Mouse (Mus musculus): ENCODE data around the gene B4galt5. TPM values are rescaled to one million over a fixed set of nuclear protein-coding genes. Genes with fewer than 3 reads are reported as not detected.

The B4galt5 gene
- total RNA-seq, 2 experiments from 2014 or later: 86.1 to 102 TPM

DNA sequence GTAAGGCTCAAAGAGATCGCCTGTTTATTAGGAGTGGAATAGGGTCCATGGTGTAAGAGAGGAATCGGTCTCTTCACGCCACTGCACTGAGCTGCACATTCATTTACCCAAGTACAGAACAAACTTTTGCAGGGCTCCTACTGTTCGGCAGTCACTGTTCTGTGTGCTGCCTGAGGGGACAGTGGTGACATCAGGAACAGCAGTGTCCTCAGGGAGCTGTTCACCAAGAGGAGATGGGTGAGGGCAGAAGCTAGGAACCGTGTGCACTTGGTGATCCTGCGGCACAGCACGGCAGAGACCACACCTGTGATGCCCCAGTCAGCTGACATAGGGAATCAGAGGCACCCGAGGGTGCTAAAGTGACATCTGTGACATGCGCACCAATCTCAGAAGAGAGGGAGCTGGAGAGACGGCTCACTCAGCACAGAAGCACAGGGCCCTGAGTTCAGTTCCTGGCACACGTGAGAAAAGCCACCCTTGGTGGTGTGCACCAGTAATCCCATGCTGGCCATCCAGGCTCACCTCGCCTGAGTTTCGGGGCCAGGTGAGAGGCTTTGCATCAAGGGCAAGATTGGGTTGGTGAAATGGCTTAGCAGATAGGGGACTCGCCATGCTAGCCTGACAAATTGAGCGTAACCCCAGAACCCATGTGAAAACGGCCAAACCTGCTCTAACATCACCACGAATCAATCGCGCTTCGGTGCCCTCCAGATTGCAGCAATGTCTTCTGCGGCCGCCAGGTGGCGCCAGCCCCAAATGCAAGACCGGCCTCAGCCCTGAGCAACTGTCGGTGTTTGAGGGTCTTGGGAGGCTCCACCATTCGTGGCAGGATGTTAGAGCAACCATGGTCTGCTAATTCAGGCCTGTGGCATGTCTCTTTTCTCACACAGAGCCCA, 68.6 kb downstream of the B4galt5 start:
- DNase-seq (ENCODE audit: low spot score in 2 of 2): peak; percentile 62 to 69

DNA sequence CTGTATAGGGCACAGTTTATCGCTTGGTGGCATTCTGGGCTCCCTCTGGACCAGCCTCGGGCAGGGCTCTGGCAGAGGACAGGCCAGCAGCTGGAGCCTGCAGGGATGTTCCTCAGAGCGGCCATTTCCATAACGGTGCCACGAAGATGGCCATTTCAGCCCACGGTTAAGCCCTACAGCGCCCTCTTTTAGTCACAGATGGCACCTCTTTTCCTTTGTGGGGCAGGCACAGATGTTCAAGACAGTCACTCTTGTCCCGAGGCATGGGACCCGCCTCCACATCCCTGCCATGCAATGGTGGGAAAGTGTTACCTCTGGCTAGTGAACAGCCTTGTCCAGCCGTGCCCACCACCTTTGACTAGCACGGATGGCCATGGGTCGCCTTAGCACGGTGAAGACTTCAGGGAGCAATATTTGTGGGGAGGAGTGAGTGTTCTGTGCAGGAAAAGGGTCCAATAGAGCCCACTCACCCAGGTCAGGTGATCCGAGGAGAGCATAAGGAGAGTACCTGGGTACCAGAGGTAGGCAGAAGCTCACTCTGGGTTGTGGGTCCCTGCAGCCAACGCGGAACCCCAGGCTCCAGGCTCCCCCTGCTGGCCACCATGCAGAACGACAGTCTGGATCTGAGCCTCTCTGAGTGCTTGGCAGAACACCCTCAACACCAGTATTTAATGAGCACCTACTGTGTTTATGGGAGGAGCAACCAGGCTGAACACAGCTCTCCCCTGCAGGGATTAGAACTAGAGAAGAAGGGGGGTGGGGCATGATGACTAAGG, 70.0 kb downstream of the B4galt5 start:
- peak in 1 of 2 experiments; percentile 3 for DNase-seq (ENCODE audit: low spot score in 2 of 2)

DNA sequence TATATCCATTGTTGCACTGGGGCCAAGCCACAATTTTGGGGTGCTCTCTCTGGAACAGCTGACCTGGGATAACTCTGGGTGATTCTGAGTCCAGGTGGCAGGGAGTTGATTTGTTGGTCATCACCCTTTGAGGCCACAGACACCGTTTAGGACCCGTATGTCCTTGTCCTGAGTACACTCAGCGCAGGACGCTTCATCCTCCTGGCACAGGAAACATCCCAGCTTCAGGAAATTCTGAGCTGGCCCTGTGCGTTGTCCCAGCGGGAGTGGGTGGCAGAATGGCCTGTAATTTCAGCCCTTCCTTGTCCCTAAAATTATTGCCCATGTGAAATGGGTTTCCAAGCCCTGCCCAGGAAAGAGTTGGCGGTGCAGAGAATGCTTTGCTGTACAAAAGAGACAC, 71.0 kb downstream of the B4galt5 start:
- DNase-seq (ENCODE audit: low spot score in 2 of 2): peak in 1 of 2 experiments; percentile 1

- peak in 1 of 2 experiments; percentile 1 for DNase-seq (ENCODE audit: low spot score in 2 of 2)
These were observed 72.0 kb downstream of the B4galt5 start for GRCm38 (mm10) chr2:167277026-167277425.

GRCm38 (mm10) chr2:167275856-167276255, 73.1 kb downstream of the B4galt5 start:
- no peak for DNase-seq (ENCODE audit: low spot score in 2 of 2)

GRCm38 (mm10) chr2:167274713-167275465, 74.1 kb downstream of the B4galt5 start:
- peak in 1 of 2 experiments; percentile 2 for DNase-seq (ENCODE audit: low spot score in 2 of 2)

GRCm38 (mm10) chr2:167273206-167273740, 75.7 kb downstream of the B4galt5 start:
- DNase-seq (ENCODE audit: low spot score in 2 of 2): peak in 1 of 2 experiments; percentile 2

- DNase-seq (ENCODE audit: low spot score in 2 of 2): no peak
These were observed 76.3 kb downstream of the B4galt5 start for GRCm38 (mm10) chr2:167272706-167273105.

DNA sequence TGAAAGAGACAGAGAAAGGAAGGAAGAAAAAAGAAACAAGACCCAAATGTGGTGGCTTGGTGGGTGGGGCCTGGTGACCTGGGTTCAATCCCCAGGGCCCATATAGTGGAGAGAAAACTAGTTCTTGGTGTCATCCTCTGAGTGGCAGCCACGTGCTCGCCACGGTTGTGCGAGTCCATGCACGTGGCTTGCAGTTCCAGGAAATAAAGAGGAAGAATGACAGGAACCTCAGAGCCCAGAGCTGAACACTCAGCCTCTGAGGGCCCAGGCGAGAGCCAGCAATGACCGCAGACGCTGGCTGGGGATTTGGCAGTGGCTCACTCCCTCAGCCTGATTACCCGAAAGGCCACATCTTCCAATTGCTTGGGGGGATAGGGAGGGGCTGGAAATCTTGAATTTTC, 77.9 kb downstream of the B4galt5 start:
- no peak for DNase-seq (ENCODE audit: low spot score in 2 of 2)

DNA sequence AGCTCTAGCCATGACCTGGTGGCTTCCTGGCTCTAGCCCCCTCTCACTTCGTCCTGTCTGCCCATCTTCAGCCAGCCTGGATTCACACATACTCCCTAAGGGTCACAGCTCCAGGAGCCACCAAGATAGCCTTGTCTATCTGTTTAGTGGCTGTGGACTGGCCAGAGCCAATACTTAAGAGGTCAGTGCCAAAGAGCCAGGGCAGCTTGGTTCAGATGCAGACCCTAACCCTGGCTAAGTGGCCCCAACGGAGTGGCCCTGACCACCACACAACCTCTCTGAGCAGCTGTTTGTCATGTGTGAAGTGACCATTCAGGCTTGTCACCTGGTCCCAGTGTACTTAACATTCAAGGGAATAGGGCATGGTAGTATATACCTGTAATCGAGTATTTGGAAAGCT, 78.5 kb downstream of the B4galt5 start:
- no peak for DNase-seq (ENCODE audit: low spot score in 2 of 2)

GRCm38 (mm10) chr2:167268721-167269120, 80.3 kb downstream of the B4galt5 start:
- DNase-seq (ENCODE audit: low spot score in 2 of 2): no peak

DNA sequence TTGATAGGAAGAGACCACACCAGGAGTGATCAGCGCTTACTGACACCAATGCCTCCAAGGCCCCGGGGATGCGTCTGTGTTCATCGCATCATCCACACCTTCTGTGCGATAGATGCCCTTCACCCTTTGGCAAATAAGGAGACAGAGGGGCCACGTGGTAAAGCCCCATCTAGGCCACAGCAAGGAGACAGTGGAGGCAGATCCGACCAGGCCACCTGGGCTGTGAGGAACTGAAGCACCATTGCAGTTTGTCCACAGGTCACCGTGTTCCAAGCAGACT, 80.6 kb downstream of the B4galt5 start:
- DNase-seq (ENCODE audit: low spot score in 2 of 2): no peak

- DNase-seq (ENCODE audit: low spot score in 2 of 2): no peak
These were observed 81.2 kb downstream of the B4galt5 start for GRCm38 (mm10) chr2:167267531-167268410.

DNA sequence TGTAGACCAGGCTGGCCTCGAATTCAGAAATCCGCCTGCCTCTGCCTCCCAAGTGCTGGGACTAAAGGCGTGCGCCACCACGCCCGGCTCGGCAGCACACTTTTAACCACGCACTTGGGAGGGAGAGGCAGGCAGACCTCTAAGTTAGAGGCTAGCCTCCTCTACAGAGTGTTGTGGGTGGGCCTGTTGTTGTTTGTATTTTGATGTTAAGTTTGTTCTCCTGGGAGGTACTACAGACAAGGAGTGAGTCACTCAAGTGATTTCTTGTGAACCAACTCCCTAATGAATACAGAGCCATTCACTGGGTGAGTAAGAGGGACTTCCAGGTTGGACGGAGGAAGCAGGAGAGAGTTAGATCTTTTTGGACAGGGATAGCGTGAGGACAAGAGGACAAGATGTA, 82.8 kb downstream of the B4galt5 start:
- no peak for DNase-seq (ENCODE audit: low spot score in 2 of 2)

DNA sequence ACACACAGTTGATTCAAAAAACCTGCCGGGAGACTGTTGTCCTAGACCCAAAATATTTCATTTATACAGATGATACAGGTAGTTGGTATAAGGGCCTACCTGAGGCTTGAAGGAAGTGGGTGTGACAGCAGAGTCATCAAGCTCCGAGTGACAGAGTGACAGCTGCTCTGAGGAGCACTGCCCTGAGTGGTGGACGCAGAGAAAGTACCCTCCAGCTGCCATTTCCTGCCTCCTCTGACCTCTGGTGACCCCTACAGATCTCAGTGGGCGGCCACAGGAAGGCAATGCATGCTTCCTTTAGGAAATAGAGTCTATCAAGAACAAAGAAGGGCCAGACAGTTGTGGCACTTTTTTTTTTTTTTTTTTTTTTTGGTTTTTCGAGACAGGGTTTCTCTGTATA, 83.2 kb downstream of the B4galt5 start:
- DNase-seq (ENCODE audit: low spot score in 2 of 2): no peak

GRCm38 (mm10) chr2:167265021-167265420, 84.0 kb downstream of the B4galt5 start:
- no peak for DNase-seq (ENCODE audit: low spot score in 2 of 2)

GRCm38 (mm10) chr2:167263931-167264330, 85.1 kb downstream of the B4galt5 start:
- DNase-seq (ENCODE audit: low spot score in 2 of 2): no peak

- no peak for DNase-seq (ENCODE audit: low spot score in 2 of 2)
These were observed 85.8 kb downstream of the B4galt5 start for GRCm38 (mm10) chr2:167263040-167263810.

DNA sequence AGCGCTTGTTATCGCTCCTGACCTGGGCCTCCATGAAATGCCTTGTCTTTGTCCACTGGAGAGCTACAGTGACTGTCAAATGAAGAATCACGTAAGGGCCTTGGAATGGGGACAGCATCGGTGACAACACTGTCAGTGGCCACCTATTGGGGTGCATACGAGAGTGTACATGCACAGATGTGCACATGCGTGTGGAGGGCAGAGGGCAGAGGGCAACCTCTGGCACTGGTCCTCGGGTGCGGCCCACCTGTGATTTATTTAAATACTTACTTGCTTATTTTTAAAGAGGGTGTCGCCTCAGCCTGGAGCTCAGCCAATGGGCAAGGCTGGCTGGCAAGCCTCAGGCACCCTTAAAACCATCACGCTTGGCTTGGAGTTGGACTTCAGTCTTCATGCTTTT, 86.5 kb downstream of the B4galt5 start:
- DNase-seq (ENCODE audit: low spot score in 2 of 2): no peak

DNA sequence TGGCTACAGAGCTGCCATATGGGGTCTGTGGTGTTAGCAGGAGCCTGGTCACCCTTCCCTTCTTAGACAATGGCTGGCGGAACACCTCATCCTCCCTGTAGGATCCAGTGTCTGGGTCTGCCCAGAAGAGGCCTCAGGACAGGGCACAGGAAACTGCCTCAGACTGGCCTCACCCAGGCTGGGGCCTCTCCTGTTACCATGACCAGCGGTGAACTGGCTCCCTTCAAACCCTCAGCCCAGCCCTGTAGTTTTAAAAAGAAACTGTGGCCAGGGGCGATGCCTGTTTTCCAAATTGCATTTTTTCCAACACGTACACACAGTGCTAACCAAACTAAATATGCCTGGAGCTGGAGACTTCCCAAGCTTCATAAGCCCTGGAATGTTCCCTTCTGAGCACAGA, 87.9 kb downstream of the B4galt5 start:
- DNase-seq (ENCODE audit: low spot score in 2 of 2): no peak

All from adrenal gland, postnatal 4 days (tissue).